ENCODE assay signal across 29 mouse cellular contexts in genomic region chr11:49625863-49626262, GRCm38 (mm10). TPM values are rescaled to one million over a fixed set of nuclear protein-coding genes. Genes with fewer than 3 reads are reported as not detected.
DNase-seq lines count a peak whose midpoint lies in the region; ATAC-seq and TF ChIP-seq lines count a peak whose summit lies in the region.
"Had no signal": no experiment of that assay in that cellular context is flagged by ENCODE, and none has a peak within 500 bp of the region (broad histone marks: within the 10 kb centered on the region; RNA-seq: fewer than 3 reads in every experiment).

No protein-coding gene starts in this region.

- WGBS in heart, adult 2 months, result 71% methylated on average over 15 of the region's 15 CpGs
- 62% methylated on average over 15 of the region's 15 CpGs for WGBS in liver, embryonic 14.5 days (ENCODE audit: insufficient replicate concordance)
- 57% methylated on average over 15 of the region's 15 CpGs for WGBS in liver, embryonic 12.5 days (ENCODE audit: insufficient replicate concordance)
- WGBS in limb, embryonic 10.5 days, result 62% methylated on average over 15 of the region's 15 CpGs

- ATAC-seq in liver, embryonic 14.5 days (ENCODE audit: insufficient read depth), result no peak
- ATAC-seq in liver, embryonic 12.5 days, result no peak
- ATAC-seq: forebrain, embryonic 15.5 days; Patski had no signal

- peak; percentile 34 for TF ChIP-seq CTCF in heart, adult 2 months (IDR thresholded peaks at IDR 0.05)
- TF ChIP-seq CTCF in liver, embryonic 14.5 days (IDR thresholded peaks at IDR 0.05; ENCODE audit: low read depth), result peak; percentile 47
- peak; percentile 43 to 54 (median 46); a peak in 5 of 6 replicates for TF ChIP-seq CTCF in MEL (IDR thresholded peaks at IDR 0.05 in 2 of 3, conservative IDR thresholded peaks at IDR 0.05 in 1 of 3; ENCODE audit: control insufficient read depth in 1 of 3, insufficient read depth in 1 of 3, low read depth in 2 of 3, low read length in 3 of 3, poor library complexity in 1 of 3, severe bottlenecking in 1 of 3)

- no peaks in the 10 kb centered on the region for H3K27me3 ChIP-seq in heart, adult 2 months (ENCODE audit: control insufficient read depth, insufficient read depth, low read length)
- H3K27me3 ChIP-seq in liver, embryonic 14.5 days (ENCODE audit: control insufficient read depth, insufficient read depth, low read length), result no peaks in the 10 kb centered on the region
- peaks cover 18% of the 10 kb centered on the region for H3K27me3 ChIP-seq in liver, embryonic 12.5 days (replicated peaks)
- peaks cover under 1 to 2% of the 10 kb centered on the region in 2 experiments; a peak in 3 of 4 replicates for H3K27me3 ChIP-seq in MEL (ENCODE audit: control insufficient read depth in 1 of 2, insufficient read depth in 2 of 2, low read length in 2 of 2)
- H3K27me3 ChIP-seq in limb, embryonic 10.5 days (ENCODE audit: low read depth, poor library complexity, severe bottlenecking), result peaks cover 7% of the 10 kb centered on the region; the same call in 1 of the 2 replicates
- H3K27me3 ChIP-seq: forebrain, embryonic 15.5 days; hindbrain, embryonic 15.5 days; liver, embryonic 15.5 days; Patski had no signal

- no peak overlapping the region for H3K4me2 ChIP-seq in liver, embryonic 14.5 days (ENCODE audit: low read depth)
- H3K4me2 ChIP-seq in liver, embryonic 12.5 days, result no peak overlapping the region
- H3K4me2 ChIP-seq: forebrain, embryonic 15.5 days; heart, embryonic 12.5 days; hindbrain, embryonic 15.5 days; limb, embryonic 12.5 days; liver, embryonic 15.5 days had no signal

- DNase-seq in heart, adult 2 months, result no peak
- no peak for DNase-seq in heart, adult 9 months (ENCODE audit: low spot score in 2 of 2)
- DNase-seq in liver, embryonic 14.5 days (ENCODE audit: low read depth in 3 of 3, low spot score in 3 of 3), result no peak
- DNase-seq in A20 (ENCODE audit: low read depth, low spot score) (peak; percentile 29), MEL (ENCODE audit: low read depth, low spot score) (peak; percentile 44)
- no peak for DNase-seq in limb, embryonic 10.5 days (ENCODE audit: low spot score)
- DNase-seq in cerebellum, adult 11 months, result no peak
- DNase-seq: adrenal gland, postnatal 14 days; cerebellum, postnatal 14 days; heart, postnatal 14 days; kidney, adult 18-20 months; kidney, postnatal 14 days; retina, postnatal 1 day; thymus, postnatal 25 days had no signal

- intact Hi-C loops in heart, adult 2 months (cut with DNase I), result no loop called here

- H3K4me1 ChIP-seq in heart, adult 2 months (ENCODE audit: control insufficient read depth, insufficient read depth, low read length), result peaks cover 4% of the 10 kb centered on the region; the same call in 1 of the 2 replicates
- no peaks in the 10 kb centered on the region for H3K4me1 ChIP-seq in liver, embryonic 14.5 days (replicated peaks; ENCODE audit: control insufficient read depth in 2 of 2, insufficient read depth in 2 of 2, low read length in 1 of 2)
- H3K4me1 ChIP-seq in liver, embryonic 12.5 days, result no peaks in the 10 kb centered on the region
- no peaks in the 10 kb centered on the region for H3K4me1 ChIP-seq in MEL (ENCODE audit: control insufficient read depth in 1 of 2, insufficient read depth in 2 of 2, low read length in 2 of 2)
- no peaks in the 10 kb centered on the region for H3K4me1 ChIP-seq in limb, embryonic 10.5 days
- H3K4me1 ChIP-seq: forebrain, embryonic 15.5 days; heart, embryonic 12.5 days; hindbrain, embryonic 15.5 days; limb, embryonic 12.5 days; liver, embryonic 15.5 days had no signal

- no peaks in the 10 kb centered on the region for H3K79me2 ChIP-seq in heart, adult 2 months (replicated peaks; ENCODE audit: control insufficient read depth, insufficient read depth, low read length)
- no peaks in the 10 kb centered on the region for H3K79me2 ChIP-seq in MEL (ENCODE audit: control insufficient read depth, insufficient read depth, low read length, poor library complexity)

- TF ChIP-seq EP300 in heart, adult 2 months (IDR thresholded peaks at IDR 0.05; ENCODE audit: insufficient read depth, low read depth, low read length), result no peak
- no peak for TF ChIP-seq EP300 in liver, embryonic 14.5 days (IDR thresholded peaks at IDR 0.05; ENCODE audit: low read depth)
- no peak for TF ChIP-seq EP300 in MEL (IDR thresholded peaks at IDR 0.05; ENCODE audit: low read depth in 1 of 2, low read length in 2 of 2)

- H3K4me3 ChIP-seq in heart, adult 2 months, result no peak overlapping the region
- no peak overlapping the region for H3K4me3 ChIP-seq in liver, embryonic 14.5 days (ENCODE audit: insufficient read depth in 1 of 2, low read depth in 2 of 2, low read length in 2 of 2)
- no peak overlapping the region for H3K4me3 ChIP-seq in liver, embryonic 12.5 days
- H3K4me3 ChIP-seq in MEL (ENCODE audit: control insufficient read depth in 1 of 2, insufficient read depth in 1 of 2, low read depth in 2 of 2, low read length in 2 of 2), result no peak overlapping the region
- no peak overlapping the region for H3K4me3 ChIP-seq in limb, embryonic 10.5 days
- H3K4me3 ChIP-seq: forebrain, embryonic 15.5 days; heart, embryonic 12.5 days; hindbrain, embryonic 15.5 days; limb, embryonic 12.5 days; liver, embryonic 15.5 days had no signal

- TF ChIP-seq RAD21 in MEL (IDR thresholded peaks at IDR 0.05; ENCODE audit: low read depth, low read length), result no peak; the same call in 1 of the 2 replicates

- no peaks in the 10 kb centered on the region for H3K36me3 ChIP-seq in heart, adult 2 months (ENCODE audit: control insufficient read depth, insufficient read depth, low read length)
- H3K36me3 ChIP-seq in liver, embryonic 14.5 days (replicated peaks; ENCODE audit: control insufficient read depth, insufficient read depth, low read depth), result no peaks in the 10 kb centered on the region
- H3K36me3 ChIP-seq in liver, embryonic 12.5 days, result no peaks in the 10 kb centered on the region
- H3K36me3 ChIP-seq in MEL (ENCODE audit: control insufficient read depth in 1 of 2, insufficient read depth in 2 of 2, low read length in 2 of 2), result no peaks in the 10 kb centered on the region
- H3K36me3 ChIP-seq in limb, embryonic 10.5 days, result no peaks in the 10 kb centered on the region
- H3K36me3 ChIP-seq: forebrain, embryonic 15.5 days; hindbrain, embryonic 15.5 days; limb, embryonic 12.5 days; liver, embryonic 15.5 days had no signal

- TF ChIP-seq POLR2A in heart, adult 2 months (IDR thresholded peaks at IDR 0.05; ENCODE audit: insufficient read depth, low read depth, low read length), result no peak
- no peak for TF ChIP-seq POLR2A in MEL (IDR thresholded peaks at IDR 0.05; ENCODE audit: control insufficient read depth in 1 of 2, insufficient read depth in 1 of 2, low read depth in 1 of 2, low read length in 2 of 2, poor library complexity in 1 of 2)

- no peak overlapping the region for H3K27ac ChIP-seq in heart, adult 2 months
- H3K27ac ChIP-seq in liver, embryonic 14.5 days, result no peak overlapping the region
- H3K27ac ChIP-seq in liver, embryonic 12.5 days, result no peak overlapping the region
- no peak overlapping the region for H3K27ac ChIP-seq in MEL (ENCODE audit: control insufficient read depth, low read depth, low read length)
- H3K27ac ChIP-seq in limb, embryonic 10.5 days, result no peak overlapping the region
- H3K27ac ChIP-seq: forebrain, embryonic 15.5 days; hindbrain, embryonic 15.5 days; limb, embryonic 12.5 days; liver, embryonic 15.5 days had no signal

- H3K9ac ChIP-seq in heart, adult 2 months (ENCODE audit: low read depth, low read length), result no peak overlapping the region
- no peak overlapping the region for H3K9ac ChIP-seq in liver, embryonic 14.5 days (replicated peaks)
- no peak overlapping the region for H3K9ac ChIP-seq in liver, embryonic 12.5 days
- no peak overlapping the region for H3K9ac ChIP-seq in MEL (ENCODE audit: control insufficient read depth, low read depth, low read length, poor library complexity, severe bottlenecking)
- H3K9ac ChIP-seq: forebrain, embryonic 15.5 days; heart, embryonic 12.5 days; hindbrain, embryonic 15.5 days; limb, embryonic 12.5 days; liver, embryonic 15.5 days had no signal

- H3K9me3 ChIP-seq in liver, embryonic 14.5 days (ENCODE audit: control insufficient read depth, low read length), result no peaks in the 10 kb centered on the region
- H3K9me3 ChIP-seq in liver, embryonic 12.5 days (replicated peaks), result no peaks in the 10 kb centered on the region
- H3K9me3 ChIP-seq in MEL (replicated peaks; ENCODE audit: insufficient read depth, low read length), result no peaks in the 10 kb centered on the region
- H3K9me3 ChIP-seq in limb, embryonic 10.5 days (replicated peaks), result no peaks in the 10 kb centered on the region
- H3K9me3 ChIP-seq: forebrain, embryonic 15.5 days; heart, embryonic 12.5 days; hindbrain, embryonic 15.5 days; limb, embryonic 12.5 days; liver, embryonic 15.5 days had no signal

TF ChIP-seq in MEL, 35 proteins besides CTCF, POLR2A, EP300 and RAD21:
- TF ChIP-seq TCF12 (IDR thresholded peaks at IDR 0.05; ENCODE audit: low read depth, low read length), result no peak
- peak; percentile 11; the same call in 1 of the 2 replicates for TF ChIP-seq SMC3 (IDR thresholded peaks at IDR 0.05; ENCODE audit: low read depth, low read length)

RNA-seq across cellular contexts. Expression of gene Flt4, which starts 16.8 kb away (rescaled TPM):
- total RNA-seq in heart, adult 2 months (2021), result 10 to 100 TPM; 11.8 to 12.2 TPM
- polyA plus RNA-seq in heart, adult 2 months (2012; rRNA removed), result 9.3 and 12.7 TPM in 2 replicates
- polyA plus RNA-seq in liver, embryonic 14.5 days (2012; rRNA removed), result 2.0 and 2.2 TPM in 2 replicates
- 2.5 and 2.8 TPM in 2 replicates for polyA plus RNA-seq in liver, embryonic 14.5 days (2014; fragmentation: Nextera tagmentation; extraction: Ambion mirVana)
- 4.7 and 4.8 TPM in 2 replicates for polyA plus RNA-seq in liver, embryonic 12.5 days (2016; fragmentation: Nextera tagmentation; extraction: Ambion mirVana)
- 0.07 and 0.08 TPM in 2 replicates for total RNA-seq in MEL (2012; rRNA removed)
- under 1 TPM in 1 of 2 experiments, not detected in 1; 0.13 TPM for polyA plus RNA-seq in MEL (2012; ENCODE audit: insufficient read depth in 1 of 2, insufficient read length in 2 of 2, low read depth in 1 of 2, low replicate concordance in 2 of 2, missing spikeins in 1 of 2)
- 6.4 and 6.6 TPM in 2 replicates for polyA plus RNA-seq in limb, embryonic 10.5 days (2016; fragmentation: Nextera tagmentation; extraction: Ambion mirVana)

RNA-seq across cellular contexts. Expression of gene Scgb3a1, which starts 37.5 kb away (rescaled TPM):
- total RNA-seq in heart, adult 2 months (2021), result under 1 TPM; 0.52 to 0.86 TPM
- 1.6 and 709 TPM in 2 replicates for polyA plus RNA-seq in heart, adult 2 months (2012; rRNA removed)
- polyA plus RNA-seq in liver, embryonic 14.5 days (2012; rRNA removed), result not detected in 2 replicates
- polyA plus RNA-seq in liver, embryonic 14.5 days (2014; fragmentation: Nextera tagmentation; extraction: Ambion mirVana), result not detected in 2 replicates
- polyA plus RNA-seq in liver, embryonic 12.5 days (2016; fragmentation: Nextera tagmentation; extraction: Ambion mirVana), result not detected in 2 replicates
- total RNA-seq in MEL (2012; rRNA removed), result not detected in 2 replicates
- not detected for polyA plus RNA-seq in MEL (2012; ENCODE audit: insufficient read depth in 1 of 2, insufficient read length in 2 of 2, low read depth in 1 of 2, low replicate concordance in 2 of 2, missing spikeins in 1 of 2)
- polyA plus RNA-seq in limb, embryonic 10.5 days (2016; fragmentation: Nextera tagmentation; extraction: Ambion mirVana), result not detected in 2 replicates
- total RNA-seq: adrenal gland, postnatal 14 days; gastrocnemius, adult 18-20 months; layer of hippocampus, adult 8-10 months; left cerebral cortex, adult 8-10 months; monocyte, adult 5-6 weeks had no signal
- polyA plus RNA-seq: brain, embryonic 14.5 days; embryonic facial prominence, embryonic 14.5 days; forebrain, embryonic 15.5 days; gonadal fat pad, adult 2 months; limb, embryonic 12.5 days; neural tube, embryonic 11.5 days; Patski had no signal

Comparison
In these comparisons a context has a peak if more than half of its experiments do, and no peak if none do; other contexts are left out.
1. DNase-seq: peak in A20 (single experiment) and MEL (single experiment); none in heart, adult 2 months (0 of 2), heart, adult 9 months (0 of 2), liver, embryonic 14.5 days (0 of 3), limb, embryonic 10.5 days (single experiment) and cerebellum, adult 11 months (single experiment).
2. Peak in every context shown above with its lines, with median percentiles within 50 percentile points of each other: CTCF ChIP-seq.